Mouse (Mus musculus) stomach, embryonic 16.5 days (tissue): ENCODE data around the gene Kalrn. TPM values are rescaled to one million over a fixed set of nuclear protein-coding genes. Genes with fewer than 3 reads are reported as not detected.

ENCODE experiments used
- ATAC-seq: fragments of 200-750 bp; cut with Nextera tagmentation; 2 replicates; pipeline ENCODE4 v1.8.0; 2017; ENCODE audit warnings: moderate number of reproducible peaks, moderate TSS enrichment; ENCODE audit not compliant: insufficient read depth, low FRiP score
- H3K27ac ChIP-seq: fragments of 300-500 bp; sonication (generic); 2 replicates; pipeline ENCODE4 v1.5.1; 2014; ENCODE audit warnings: low read length
- H3K27me3 ChIP-seq: fragments of 300-500 bp; sonication (generic); 2 replicates; pipeline ENCODE4 v1.6.1; 2014; ENCODE audit warnings: low read length, control low read depth, mixed read lengths; ENCODE audit not compliant: control insufficient read depth, insufficient read depth
- H3K36me3 ChIP-seq: fragments of 300-500 bp; sonication (generic); 2 replicates; pipeline ENCODE4 v1.6.1; 2014; ENCODE audit warnings: low read length; ENCODE audit not compliant: control insufficient read depth, insufficient read depth
- H3K4me1 ChIP-seq: fragments of 300-500 bp; sonication (generic); 2 replicates; pipeline ENCODE4 v1.6.1; 2014; ENCODE audit warnings: low read length, control low read depth, mixed read lengths; ENCODE audit not compliant: control insufficient read depth, insufficient read depth
- H3K4me2 ChIP-seq: fragments of 300-500 bp; sonication (generic); 2 replicates; pipeline ENCODE4 v1.6.1; 2014; ENCODE audit warnings: low read depth, low read length, mixed read lengths
- H3K4me3 ChIP-seq: fragments of 300-500 bp; sonication (generic); replicated peaks from 2 replicates; pipeline ENCODE4 v1.5.1; 2014; ENCODE audit warnings: mild to moderate bottlenecking, low read length
- H3K9ac ChIP-seq: fragments of 300-500 bp; sonication (generic); 2 replicates; pipeline ENCODE4 v1.6.1; 2014; ENCODE audit warnings: low read length
- H3K9me3 ChIP-seq: fragments of 300-500 bp; sonication (generic); replicated peaks from 2 replicates; pipeline ENCODE4 v1.6.1; 2016; ENCODE audit warnings: low read length, control low read depth; ENCODE audit not compliant: control insufficient read depth
- WGBS: fragments of 180-500 bp; shearing (Covaris S2); extraction: QIAGEN DNeasy Blood & Tissue Kit; methylation state at CpG from one replicate; pipeline ENCODE4 v1.1.7; 2014; 5-methylcytosine and 5-hydroxymethylcytosine counted together
- polyA plus RNA-seq: library from polyadenylated mRNA; unstranded; fragments of >200 nt; fragmentation: Nextera tagmentation; extraction: Ambion mirVana; gene quantifications from 2 replicates; pipeline ENCODE4 v1.2.1, GENCODE M21; 2015

The Kalrn gene
- polyA plus RNA-seq, 1 experiment from 2014 or later: 22.7 TPM

DNA sequence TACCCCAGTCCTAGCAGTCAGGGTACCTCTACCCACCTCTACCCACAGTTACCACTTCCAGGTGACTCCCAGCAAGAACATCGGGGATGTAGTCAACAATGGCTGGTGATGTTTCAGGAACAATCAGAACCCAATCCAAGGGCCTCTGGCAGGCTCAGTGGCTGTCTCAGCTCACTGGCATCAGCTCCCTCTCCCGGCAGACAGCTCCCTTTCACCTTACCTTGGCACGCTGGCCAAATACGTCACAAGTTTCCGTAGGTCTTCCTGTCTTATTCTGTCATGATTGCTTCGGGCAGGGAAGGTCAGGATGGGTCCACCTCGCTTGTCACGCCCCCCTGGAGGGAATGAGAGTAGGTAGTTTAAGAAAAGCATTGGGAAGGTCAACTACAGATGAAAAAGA, 188.3 kb downstream of the Kalrn start:
- Histone ChIP-seq H3K4me2 (no peak overlapping the region), H3K4me3 (no peak overlapping the region), H3K9me3 (no peaks in the 10 kb centered on the region), H3K27ac (no peak overlapping the region), H3K9ac (no peak overlapping the region), H3K27me3 (no peaks in the 10 kb centered on the region), H3K36me3 (no peaks in the 10 kb centered on the region), H3K4me1 (no peaks in the 10 kb centered on the region)
- WGBS: 91% methylated on average over 8 of the region's 8 CpGs
- no peak for ATAC-seq

DNA sequence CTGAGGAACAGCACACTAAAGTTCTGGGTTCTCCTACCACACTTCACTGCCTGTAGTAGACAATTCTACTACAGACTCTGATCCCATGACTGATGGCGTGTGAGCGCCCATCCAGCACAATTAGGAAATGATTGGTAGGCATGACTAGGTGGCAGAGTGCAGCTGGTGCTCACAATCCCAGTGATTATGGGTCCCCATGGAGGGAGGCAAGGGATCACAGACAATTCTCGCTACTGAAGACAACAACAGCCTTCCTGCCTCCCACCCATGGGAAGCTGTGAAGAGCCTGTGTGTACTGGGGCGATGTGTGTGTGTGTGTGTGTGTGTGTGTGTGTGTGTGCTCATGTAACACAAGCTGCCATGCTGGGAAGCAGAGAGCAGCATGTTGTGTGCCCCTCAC, 190.3 kb downstream of the Kalrn start:
- Histone ChIP-seq H3K27me3 (no peaks in the 10 kb centered on the region), H3K9me3 (no peaks in the 10 kb centered on the region), H3K36me3 (no peaks in the 10 kb centered on the region), H3K4me3 (no peak overlapping the region), H3K4me2 (no peak overlapping the region), H3K9ac (no peak overlapping the region), H3K27ac (no peak overlapping the region), H3K4me1 (no peaks in the 10 kb centered on the region)
- no peak for ATAC-seq
- WGBS: 88% methylated on average over 4 of the region's 4 CpGs

DNA sequence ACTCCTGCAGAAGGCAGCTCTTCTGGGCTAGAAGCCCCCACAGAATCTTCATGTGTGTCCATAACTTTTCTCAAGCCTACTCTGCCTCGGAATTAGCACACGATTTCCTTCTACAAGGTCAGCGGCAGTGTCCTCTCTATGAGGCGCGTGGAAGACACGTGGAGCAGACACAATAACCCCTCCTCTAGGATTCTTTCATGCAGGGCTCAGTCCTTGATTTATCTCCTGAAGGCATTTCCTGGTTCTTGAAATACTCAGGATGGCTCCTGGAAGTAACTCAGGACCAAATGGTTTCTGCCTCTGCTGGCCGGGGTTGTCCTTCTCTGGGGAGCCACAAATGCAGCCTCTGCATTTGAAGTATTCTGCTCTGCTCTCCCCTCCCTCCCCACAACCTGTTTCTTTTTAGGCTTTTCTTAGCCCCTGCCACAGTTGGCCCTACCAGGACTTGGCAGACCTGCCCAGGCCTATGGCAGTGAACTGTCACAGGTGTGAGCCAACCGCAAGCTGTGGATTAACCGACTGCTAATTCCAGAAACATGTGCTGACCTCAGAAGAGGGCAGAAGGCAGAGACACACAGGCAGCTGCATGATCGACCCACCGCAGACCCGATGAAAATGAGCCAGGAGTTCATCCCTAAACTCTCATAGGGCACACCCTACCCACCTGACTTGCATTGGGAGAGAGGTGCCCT, 197.0 kb downstream of the Kalrn start:
- no peaks in the 10 kb centered on the region for H3K9me3 ChIP-seq
- no peak for ATAC-seq
- no peaks in the 10 kb centered on the region for H3K36me3 ChIP-seq
- no peak overlapping the region for H3K4me3 ChIP-seq
- H3K4me1 ChIP-seq: no peaks in the 10 kb centered on the region
- no peak overlapping the region for H3K27ac ChIP-seq
- WGBS: 58% methylated on average over 12 of the region's 12 CpGs
- H3K4me2 ChIP-seq: no peak overlapping the region
- H3K27me3 ChIP-seq: no peaks in the 10 kb centered on the region
- no peak overlapping the region for H3K9ac ChIP-seq

DNA sequence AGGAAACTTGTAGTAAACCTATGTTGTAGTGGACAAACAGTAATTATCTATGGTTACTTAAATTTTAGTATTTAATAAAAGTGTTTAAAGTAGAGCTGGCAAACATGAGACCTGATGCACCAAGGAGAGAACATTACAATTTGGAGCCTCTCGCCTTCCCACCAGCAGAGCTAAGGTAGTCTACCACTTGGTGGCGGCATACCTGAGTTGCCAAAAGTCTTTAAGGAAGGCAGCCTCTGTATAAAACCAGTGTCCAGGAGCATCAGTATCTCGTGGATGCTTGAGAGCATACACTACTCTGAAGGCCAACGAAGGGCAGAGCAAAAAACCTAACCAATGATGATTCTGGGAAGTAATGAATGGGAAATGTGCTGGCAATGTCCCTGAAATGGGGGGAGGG, 199.8 kb downstream of the Kalrn start:
- 64% methylated on average over 4 of the region's 4 CpGs for WGBS
- no peaks in the 10 kb centered on the region for H3K4me1 ChIP-seq
- H3K36me3 ChIP-seq: no peaks in the 10 kb centered on the region
- no peak overlapping the region for H3K4me3 ChIP-seq
- H3K4me2 ChIP-seq: no peak overlapping the region
- no peak overlapping the region for H3K9ac ChIP-seq
- no peaks in the 10 kb centered on the region for H3K9me3 ChIP-seq
- H3K27ac ChIP-seq: no peak overlapping the region
- no peak for ATAC-seq
- no peaks in the 10 kb centered on the region for H3K27me3 ChIP-seq

DNA sequence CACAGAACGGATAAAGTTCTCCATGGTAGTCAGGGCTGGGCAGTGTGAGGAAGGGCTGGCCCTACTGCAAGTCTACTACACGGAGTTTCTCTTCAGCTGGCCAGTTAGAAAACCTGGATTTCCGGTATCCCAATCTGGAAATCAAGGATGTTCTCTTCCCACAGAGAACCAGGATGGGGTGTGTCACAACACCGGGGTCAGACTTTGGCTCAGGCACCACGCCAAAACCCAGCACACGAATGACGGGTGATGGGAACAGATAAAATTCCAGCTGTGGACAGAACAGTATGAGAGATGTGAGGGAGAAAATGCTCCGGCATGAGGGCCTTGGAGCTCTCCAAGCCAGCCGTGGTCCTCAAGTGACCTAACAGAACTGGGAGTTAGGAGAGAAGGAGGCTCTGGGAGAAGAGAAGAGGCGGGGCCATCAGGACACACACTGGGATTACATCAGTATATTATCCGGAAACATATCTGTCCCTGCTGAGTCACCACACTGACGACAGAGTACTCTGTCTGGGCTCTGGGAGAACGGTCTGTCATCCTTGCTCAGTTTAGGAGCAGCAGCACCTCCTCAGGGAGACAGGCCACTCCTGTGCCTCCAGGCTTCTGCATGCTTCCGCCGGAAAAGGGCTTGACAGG, 201.1 kb downstream of the Kalrn start:
- H3K27me3 ChIP-seq: no peaks in the 10 kb centered on the region
- no peaks in the 10 kb centered on the region for H3K4me1 ChIP-seq
- no peak overlapping the region for H3K4me2 ChIP-seq
- WGBS: 53% methylated on average over 15 of the region's 15 CpGs
- no peak overlapping the region for H3K9ac ChIP-seq
- ATAC-seq: peak; percentile 64
- no peaks in the 10 kb centered on the region for H3K36me3 ChIP-seq
- no peak overlapping the region for H3K27ac ChIP-seq
- H3K9me3 ChIP-seq: no peaks in the 10 kb centered on the region
- H3K4me3 ChIP-seq: no peak overlapping the region

DNA sequence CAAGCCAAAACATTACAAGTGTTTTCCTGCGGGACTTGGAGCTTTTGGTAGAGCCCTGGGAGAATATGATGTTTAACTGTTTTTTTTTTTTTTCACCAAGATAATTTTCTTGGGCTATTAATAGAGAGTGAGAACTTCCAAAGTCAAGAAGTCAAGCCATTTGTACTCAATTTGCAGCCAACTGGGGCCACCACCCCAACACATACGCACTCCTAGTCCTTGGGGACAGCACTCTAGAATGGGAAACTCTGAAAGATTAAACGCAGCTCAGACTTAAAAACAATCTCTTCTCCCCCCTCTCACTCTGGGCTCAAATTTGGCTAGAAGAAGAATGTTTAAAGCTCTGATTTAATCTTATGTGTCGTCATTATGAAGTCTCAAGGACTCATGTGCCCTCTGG, 214.1 kb downstream of the Kalrn start:
- no peaks in the 10 kb centered on the region for H3K36me3 ChIP-seq
- ATAC-seq: no peak
- no peaks in the 10 kb centered on the region for H3K9me3 ChIP-seq
- H3K9ac ChIP-seq: no peak overlapping the region
- no peak overlapping the region for H3K4me2 ChIP-seq
- no peak overlapping the region for H3K4me3 ChIP-seq
- H3K27ac ChIP-seq: no peak overlapping the region
- H3K27me3 ChIP-seq: no peaks in the 10 kb centered on the region
- H3K4me1 ChIP-seq: no peaks in the 10 kb centered on the region
- 68% methylated on average over 4 of the region's 4 CpGs for WGBS

DNA sequence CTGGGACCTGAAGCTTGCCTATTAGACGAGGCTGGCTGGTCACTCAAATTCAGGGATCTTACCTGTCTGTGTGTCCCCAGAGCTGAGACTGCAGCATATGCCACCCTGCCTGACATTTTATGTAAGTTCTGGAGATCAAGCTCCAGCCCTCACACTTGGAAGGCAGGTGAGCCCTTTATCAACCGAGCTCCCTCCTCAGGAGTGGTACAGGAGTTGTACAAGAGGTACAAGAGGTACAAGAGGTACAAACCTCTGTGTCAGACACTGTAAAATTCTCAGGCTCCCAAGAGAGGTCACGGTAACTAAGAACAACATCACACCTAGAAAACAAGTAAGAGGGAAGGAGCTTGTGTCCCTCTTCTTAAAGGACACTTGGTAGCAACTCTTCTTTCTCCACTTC, 217.8 kb downstream of the Kalrn start:
- no peak overlapping the region for H3K27ac ChIP-seq
- WGBS: 87% methylated on average over 3 of the region's 3 CpGs
- H3K9me3 ChIP-seq: no peaks in the 10 kb centered on the region
- H3K36me3 ChIP-seq: no peaks in the 10 kb centered on the region
- no peaks in the 10 kb centered on the region for H3K27me3 ChIP-seq
- ATAC-seq: no peak
- no peaks in the 10 kb centered on the region for H3K4me1 ChIP-seq
- no peak overlapping the region for H3K4me3 ChIP-seq
- H3K9ac ChIP-seq: no peak overlapping the region
- no peak overlapping the region for H3K4me2 ChIP-seq

DNA sequence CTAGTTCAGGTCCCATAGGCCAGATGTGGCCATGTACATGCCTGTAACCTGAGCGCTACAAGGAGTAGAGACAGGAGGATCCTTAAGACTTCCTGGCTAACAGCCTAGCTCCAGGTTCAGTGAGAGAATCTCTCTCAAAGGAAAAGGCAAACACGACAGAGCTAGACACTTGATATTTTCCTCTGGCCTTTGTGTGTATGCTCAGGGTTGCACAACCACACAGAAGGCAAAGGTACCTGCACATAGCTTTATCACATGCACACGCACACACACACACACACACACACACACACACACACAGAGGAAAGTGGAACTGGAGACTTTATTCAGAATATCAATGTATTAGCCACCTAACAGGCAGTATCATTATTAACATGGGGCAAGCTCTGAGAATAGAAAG, 219.3 kb downstream of the Kalrn start:
- no peak overlapping the region for H3K4me3 ChIP-seq
- ATAC-seq: no peak
- no peaks in the 10 kb centered on the region for H3K4me1 ChIP-seq
- H3K27ac ChIP-seq: no peak overlapping the region
- H3K27me3 ChIP-seq: no peaks in the 10 kb centered on the region
- H3K9me3 ChIP-seq: no peaks in the 10 kb centered on the region
- H3K9ac ChIP-seq: no peak overlapping the region
- H3K36me3 ChIP-seq: no peaks in the 10 kb centered on the region
- WGBS: 79% methylated on average over 3 of the region's 3 CpGs
- H3K4me2 ChIP-seq: no peak overlapping the region

DNA sequence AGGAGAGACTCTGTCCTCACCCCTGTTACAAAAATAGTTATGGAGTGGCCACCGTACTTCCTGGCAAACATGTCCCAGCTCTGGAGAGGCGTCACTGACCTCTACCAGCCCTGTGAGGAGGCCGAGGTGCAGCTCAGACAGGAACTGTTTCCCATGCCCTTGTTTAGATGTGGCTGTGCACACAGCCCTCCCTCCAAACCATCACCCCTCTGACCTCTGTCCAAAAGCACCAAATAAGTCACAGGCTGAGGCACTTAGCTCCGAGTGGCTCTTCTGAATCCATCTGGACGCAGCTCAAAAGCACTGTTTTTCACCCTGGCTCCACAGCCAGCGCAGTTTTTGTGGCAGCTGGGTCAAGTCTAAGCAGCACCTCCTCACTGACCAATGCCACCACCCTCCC, 220.6 kb downstream of the Kalrn start:
- Histone ChIP-seq H3K4me1 (no peaks in the 10 kb centered on the region), H3K27ac (no peak overlapping the region), H3K4me2 (no peak overlapping the region), H3K27me3 (no peaks in the 10 kb centered on the region), H3K36me3 (no peaks in the 10 kb centered on the region), H3K9ac (no peak overlapping the region), H3K9me3 (no peaks in the 10 kb centered on the region), H3K4me3 (no peak overlapping the region)
- no peak; the same call in 1 of the 2 replicates for ATAC-seq
- WGBS: 34% methylated on average over 6 of the region's 6 CpGs
